Comparison of ENCODE assay signal across 7 mouse cellular contexts in genomic region chr2:172933631-172934419, GRCm38 (mm10). TPM values are rescaled to one million over a fixed set of nuclear protein-coding genes. Genes with fewer than 3 reads are reported as not detected.
A peak's percentile ranks its signal among the peaks of the same experiment; 100 is the strongest.
DNase-seq lines count a peak whose midpoint lies in the region; ATAC-seq and TF ChIP-seq lines count a peak whose summit lies in the region.

No protein-coding gene starts in this region.

- no peaks in the 10 kb centered on the region for H3K36me3 ChIP-seq in E14TG2a.4 (ENCODE audit: insufficient read depth, low read length)
- H3K36me3 ChIP-seq in heart, postnatal 0 days (replicated peaks; ENCODE audit: control insufficient read depth, insufficient read depth, low read length): no peaks in the 10 kb centered on the region
- no peaks in the 10 kb centered on the region for H3K36me3 ChIP-seq in limb, embryonic 10.5 days
- H3K36me3 ChIP-seq in midbrain, embryonic 11.5 days (ENCODE audit: control insufficient read depth, insufficient read depth, low read length): no peaks in the 10 kb centered on the region

- no peak for TF ChIP-seq EP300 in heart, postnatal 0 days (IDR thresholded peaks at IDR 0.05; ENCODE audit: low read depth)

- peak overlapping the region; percentile 14; the same call in 1 of the 2 replicates for H3K4me3 ChIP-seq in E14TG2a.4 (replicated peaks; ENCODE audit: low read length)
- peak overlapping the region; percentile 20 for H3K4me3 ChIP-seq in heart, postnatal 0 days (ENCODE audit: low read depth, low read length)
- peak overlapping the region; percentile 72 for H3K4me3 ChIP-seq in limb, embryonic 10.5 days
- H3K4me3 ChIP-seq in midbrain, embryonic 11.5 days (ENCODE audit: low read depth, low read length): peak overlapping the region; percentile 18

- H3K27ac ChIP-seq in heart, postnatal 0 days (ENCODE audit: low read depth): peak overlapping the region; percentile 84
- H3K27ac ChIP-seq in limb, embryonic 10.5 days: peak overlapping the region; percentile 91
- peak overlapping the region; percentile 57 for H3K27ac ChIP-seq in midbrain, embryonic 11.5 days (ENCODE audit: low read depth, low read length)

- DNase-seq in embryo, embryonic 10 days (ENCODE audit: low spot score): peak; percentile 78
- DNase-seq in heart, postnatal 0 days (ENCODE audit: low spot score): no peak
- DNase-seq in limb, embryonic 10.5 days (ENCODE audit: low spot score): peak; percentile 86
- DNase-seq in midbrain, embryonic 11.5 days (ENCODE audit: low spot score, missing footprints): peak; percentile 94
- DNase-seq in urinary bladder, adult 2 months (ENCODE audit: low spot score): no peak
- DNase-seq in ovary, postnatal 14 days (ENCODE audit: low spot score): no peak

- H3K9me3 ChIP-seq in E14TG2a.4 (ENCODE audit: low read length): no peaks in the 10 kb centered on the region
- no peaks in the 10 kb centered on the region for H3K9me3 ChIP-seq in heart, postnatal 0 days (replicated peaks; ENCODE audit: control insufficient read depth, low read length)
- no peaks in the 10 kb centered on the region for H3K9me3 ChIP-seq in limb, embryonic 10.5 days (replicated peaks)
- H3K9me3 ChIP-seq in midbrain, embryonic 11.5 days (ENCODE audit: control insufficient read depth, low read length): no peaks in the 10 kb centered on the region

- H3K4me1 ChIP-seq in E14TG2a.4 (replicated peaks; ENCODE audit: low read depth, low read length): peaks cover 62% of the 10 kb centered on the region
- peaks cover 30% of the 10 kb centered on the region for H3K4me1 ChIP-seq in heart, postnatal 0 days (ENCODE audit: control insufficient read depth, insufficient read depth)
- H3K4me1 ChIP-seq in limb, embryonic 10.5 days: peaks cover 100% of the 10 kb centered on the region
- peaks cover 45% of the 10 kb centered on the region for H3K4me1 ChIP-seq in midbrain, embryonic 11.5 days (ENCODE audit: control insufficient read depth, insufficient read depth, low read length)

- TF ChIP-seq CTCF in E14TG2a.4 (conservative IDR thresholded peaks at IDR 0.05; ENCODE audit: low read length): no peak
- no peak for TF ChIP-seq CTCF in heart, postnatal 0 days (IDR thresholded peaks at IDR 0.05; ENCODE audit: low read depth)

- ATAC-seq in heart, postnatal 0 days (ENCODE audit: insufficient read depth, low read depth): peak; percentile 37; the same call in 1 of the 2 replicates
- peak; percentile 23; the same call in 1 of the 2 replicates for ATAC-seq in midbrain, embryonic 11.5 days (ENCODE audit: low FRiP score)

- H3K27me3 ChIP-seq in E14TG2a.4 (ENCODE audit: insufficient read depth, low read length): peaks cover 79% of the 10 kb centered on the region
- peaks cover 30% of the 10 kb centered on the region for H3K27me3 ChIP-seq in heart, postnatal 0 days (ENCODE audit: control insufficient read depth, insufficient read depth, low read length)
- H3K27me3 ChIP-seq in limb, embryonic 10.5 days (ENCODE audit: low read depth, poor library complexity, severe bottlenecking): peaks cover 23% of the 10 kb centered on the region
- peaks cover 49% of the 10 kb centered on the region for H3K27me3 ChIP-seq in midbrain, embryonic 11.5 days (ENCODE audit: control insufficient read depth, insufficient read depth, low read length)

- H3K4me2 ChIP-seq in heart, postnatal 0 days (ENCODE audit: low read depth, low read length): peak overlapping the region; percentile 31
- peak overlapping the region; percentile 44 for H3K4me2 ChIP-seq in midbrain, embryonic 11.5 days

- peak overlapping the region; percentile 39; the same call in 1 of the 2 replicates for H3K9ac ChIP-seq in heart, postnatal 0 days (replicated peaks; ENCODE audit: low read depth, low read length)
- peak overlapping the region; percentile 9; the same call in 1 of the 2 replicates for H3K9ac ChIP-seq in midbrain, embryonic 11.5 days (ENCODE audit: low read length)

- 4% methylated on average over 34 of the region's 34 CpGs for WGBS in heart, postnatal 0 days
- WGBS in limb, embryonic 10.5 days: under 1% methylated on average over 34 of the region's 34 CpGs
- WGBS in midbrain, embryonic 11.5 days: 1% methylated on average over 34 of the region's 34 CpGs

RNA-seq across cellular contexts. Expression of gene Bmp7, which starts 6.3 kb away (rescaled TPM):
- total RNA-seq in heart, postnatal 0 days (2014; rRNA removed; ENCODE audit: low replicate concordance): 51.3 and 60.3 TPM in 2 replicates
- 11.8 TPM in 2 replicates for polyA plus RNA-seq in heart, postnatal 0 days (2015; fragmentation: Nextera tagmentation; extraction: Ambion mirVana)
- polyA plus RNA-seq in limb, embryonic 10.5 days (2016; fragmentation: Nextera tagmentation; extraction: Ambion mirVana): 31.3 and 39.5 TPM in 2 replicates
- 17.3 and 20.2 TPM in 2 replicates for polyA plus RNA-seq in midbrain, embryonic 11.5 days (2014; fragmentation: Nextera tagmentation; extraction: Ambion mirVana)
- 33.2 and 35.4 TPM in 2 replicates for polyA plus RNA-seq in urinary bladder, adult 2 months (2012; rRNA removed)

RNA-seq across cellular contexts. Expression of gene Spo11, which starts 43.7 kb away (rescaled TPM):
- total RNA-seq in heart, postnatal 0 days (2014; rRNA removed; ENCODE audit: low replicate concordance): 19.1 TPM in 1 of 2 replicates, not detected in the other
- polyA plus RNA-seq in heart, postnatal 0 days (2015; fragmentation: Nextera tagmentation; extraction: Ambion mirVana): 0.18 TPM in 1 of 2 replicates, not detected in the other
- polyA plus RNA-seq in limb, embryonic 10.5 days (2016; fragmentation: Nextera tagmentation; extraction: Ambion mirVana): 0.36 and 0.79 TPM in 2 replicates
- 0.25 and 0.26 TPM in 2 replicates for polyA plus RNA-seq in midbrain, embryonic 11.5 days (2014; fragmentation: Nextera tagmentation; extraction: Ambion mirVana)
- polyA plus RNA-seq in urinary bladder, adult 2 months (2012; rRNA removed): 0.31 and 0.61 TPM in 2 replicates

Comparison
In these comparisons a context has a peak if more than half of its experiments do, and no peak if none do; other contexts are left out.
1. H3K4me3 ChIP-seq: peak in every context shown above with its lines; median percentile 72 in limb, embryonic 10.5 days; 20 in heart, postnatal 0 days; 18 in midbrain, embryonic 11.5 days; 14 in E14TG2a.4.
2. DNase-seq: peak in embryo, embryonic 10 days (single experiment), limb, embryonic 10.5 days (single experiment) and midbrain, embryonic 11.5 days (single experiment); none in heart, postnatal 0 days (single experiment), urinary bladder, adult 2 months (single experiment) and ovary, postnatal 14 days (single experiment).
3. Peak in every context shown above with its lines, with median percentiles within 50 percentile points of each other: H3K27ac ChIP-seq.